Mouse (Mus musculus) kidney, adult 2 months (tissue): ENCODE results near the gene Naa40.

Experiments used
- CTCF ChIP-seq: fragments of 200-500 bp; conservative IDR thresholded peaks from 2 replicates; pipeline ENCODE4 v1.5.1; 2011; ENCODE audit warnings: low read depth, mild to moderate bottlenecking, control low read depth, low read length, moderate library complexity, mixed read lengths; ENCODE audit not compliant: insufficient read depth, insufficient read length
- POLR2A ChIP-seq: fragments of 200-500 bp; IDR thresholded peaks from one replicate; pipeline ENCODE4 v1.6.1; 2011; ENCODE audit warnings: low read depth, low read length, control low read depth

GRCm38 (mm10) chr19:7236742-7237141 is 4.2 kb downstream of the Naa40 start:
- TF ChIP-seq CTCF (no peak), POLR2A (no peak)
